Mouse (Mus musculus) inflammation-experienced regulatory T-cells, adult 6 months (primary cell): ENCODE results near the gene Cmas. TPM values are rescaled to one million over a fixed set of nuclear protein-coding genes. Genes with fewer than 3 reads are reported as not detected.

Experiments used
- ATAC-seq: one replicate; pipeline ENCODE4 v1.8.0; 2017
- polyA plus RNA-seq, 3 experiments: library from polyadenylated mRNA; unstranded; fragments of 100-300 nt; shearing (Covaris generic); gene quantifications; one replicate each; pipeline ENCODE4 v1.2.1; 2017

Cmas gene
- polyA plus RNA-seq, 3 experiments from 2014 or later, result 10.9 to 14.3 (median 11.7) TPM

GRCm38 (mm10) chr6:142752331-142753246 lies 3.9 kb upstream of the Cmas start:
- peak; percentile 9 for ATAC-seq

GRCm38 (mm10) chr6:142757334-142757965 lies 964 bp downstream of the Cmas start:
- peak; percentile 72 for ATAC-seq

- no peak for ATAC-seq
Measured at GRCm38 (mm10) chr6:142757976-142758375, 1.5 kb downstream of the Cmas start.

- ATAC-seq, result no peak
Measured at GRCm38 (mm10) chr6:142758562-142758961, 2.1 kb downstream of the Cmas start.

GRCm38 (mm10) chr6:142759633-142760032 lies 3.1 kb downstream of the Cmas start:
- ATAC-seq, result no peak

- no peak for ATAC-seq
Measured at GRCm38 (mm10) chr6:142764933-142765332, 8.4 kb downstream of the Cmas start.

GRCm38 (mm10) chr6:142767305-142767704 lies 10.8 kb downstream of the Cmas start:
- ATAC-seq, result no peak

GRCm38 (mm10) chr6:142769896-142770295 lies 13.4 kb downstream of the Cmas start:
- ATAC-seq, result no peak

- no peak for ATAC-seq
Measured at GRCm38 (mm10) chr6:142771643-142772042, 15.2 kb downstream of the Cmas start.

- ATAC-seq, result no peak
Measured at GRCm38 (mm10) chr6:142773566-142773965, 17.1 kb downstream of the Cmas start.

GRCm38 (mm10) chr6:142776935-142777334 lies 20.4 kb downstream of the Cmas start:
- no peak for ATAC-seq

GRCm38 (mm10) chr6:142779045-142779811 lies 22.7 kb downstream of the Cmas start:
- peak; percentile 59 for ATAC-seq

GRCm38 (mm10) chr6:142779812-142780573 lies 23.5 kb downstream of the Cmas start:
- ATAC-seq, result peak; percentile 96

- ATAC-seq, result no peak
Measured at GRCm38 (mm10) chr6:142780574-142781033, 24.1 kb downstream of the Cmas start.

- no peak for ATAC-seq
Measured at GRCm38 (mm10) chr6:142781286-142781685, 24.8 kb downstream of the Cmas start.

- ATAC-seq, result peak; percentile 92
Measured at GRCm38 (mm10) chr6:142785343-142785742, 28.9 kb downstream of the Cmas start.

GRCm38 (mm10) chr6:142786106-142786505 lies 29.6 kb downstream of the Cmas start:
- ATAC-seq, result no peak

- no peak for ATAC-seq
Measured at GRCm38 (mm10) chr6:142788042-142788987, 31.8 kb downstream of the Cmas start.

GRCm38 (mm10) chr6:142789736-142790135 lies 33.2 kb downstream of the Cmas start:
- ATAC-seq, result no peak

GRCm38 (mm10) chr6:142792241-142792968 lies 35.9 kb downstream of the Cmas start:
- ATAC-seq, result no peak
